Mouse (Mus musculus): Measurements from ENCODE around the gene Dhrs3.

Gene Dhrs3

GRCm38 (mm10) chr4:144892133-144892936 is at the start of gene Dhrs3:
Gene Dhrs3 (plus strand): TSS chr4:144892827.
- peak; percentile 92 for DNase-seq

- DNase-seq = no peak
Observed at GRCm38 (mm10) chr4:144861756-144862505, 30.7 kb upstream of the Dhrs3 start.

GRCm38 (mm10) chr4:144867926-144868325 is 24.7 kb upstream of the Dhrs3 start:
- DNase-seq = no peak

GRCm38 (mm10) chr4:144868584-144868983 is 24.0 kb upstream of the Dhrs3 start:
- no peak for DNase-seq

- no peak for DNase-seq
Observed at GRCm38 (mm10) chr4:144872905-144873304, 19.7 kb upstream of the Dhrs3 start.

- DNase-seq = no peak
Observed at GRCm38 (mm10) chr4:144875576-144876093, 17.0 kb upstream of the Dhrs3 start.

GRCm38 (mm10) chr4:144879549-144879948 is 13.1 kb upstream of the Dhrs3 start:
- no peak for DNase-seq

GRCm38 (mm10) chr4:144881376-144881775 is 11.3 kb upstream of the Dhrs3 start:
- no peak for DNase-seq

- DNase-seq = no peak
Observed at GRCm38 (mm10) chr4:144882881-144883331, 9.7 kb upstream of the Dhrs3 start.

GRCm38 (mm10) chr4:144886460-144886859 is 6.2 kb upstream of the Dhrs3 start:
- no peak for DNase-seq

- no peak for DNase-seq
Observed at GRCm38 (mm10) chr4:144888750-144889149, 3.9 kb upstream of the Dhrs3 start.

- no peak for DNase-seq
Observed at GRCm38 (mm10) chr4:144889505-144890301, 2.9 kb upstream of the Dhrs3 start.

- DNase-seq = peak; percentile 70
Observed at GRCm38 (mm10) chr4:144890690-144891120, 1.9 kb upstream of the Dhrs3 start.

GRCm38 (mm10) chr4:144891121-144891711 is 1.4 kb upstream of the Dhrs3 start:
- peak; percentile 46 for DNase-seq

GRCm38 (mm10) chr4:144891743-144892132 is 889 bp upstream of the Dhrs3 start:
- no peak for DNase-seq

- no peak for DNase-seq
Observed at GRCm38 (mm10) chr4:144892937-144893272, 278 bp downstream of the Dhrs3 start.

- DNase-seq = peak; percentile 89
Observed at GRCm38 (mm10) chr4:144893561-144894486, 1.2 kb downstream of the Dhrs3 start.

- peak; percentile 44 for DNase-seq
Observed at GRCm38 (mm10) chr4:144894487-144895210, 2.0 kb downstream of the Dhrs3 start.

GRCm38 (mm10) chr4:144895211-144895590 is 2.6 kb downstream of the Dhrs3 start:
- no peak for DNase-seq

GRCm38 (mm10) chr4:144896321-144896720 is 3.7 kb downstream of the Dhrs3 start:
- peak; percentile 26 for DNase-seq
